Mouse (Mus musculus) forebrain, embryonic 11.5 days (tissue): Measurements from ENCODE around the gene Lep. TPM values are rescaled to one million over a fixed set of nuclear protein-coding genes. Genes with fewer than 3 reads are reported as not detected.

Source experiments
- ATAC-seq: fragments of 200-750 bp; cut with Nextera tagmentation; replicated peaks from 2 replicates; pipeline ENCODE4 v1.8.0; 2017; ENCODE audit warnings: moderate TSS enrichment; ENCODE audit not compliant: low FRiP score
- DNase-seq: peaks from one replicate; pipeline ENCODE4 v3.0.0-alpha.2; 2017; ENCODE audit warnings: low spot score
- H3K27ac ChIP-seq: fragments of 300-500 bp; sonication (generic); 2 replicates; pipeline ENCODE4 v1.5.1; 2014; ENCODE audit warnings: low read depth, low read length
- H3K27me3 ChIP-seq: fragments of 300-500 bp; sonication (generic); 2 replicates; pipeline ENCODE4 v1.6.1; 2014; ENCODE audit warnings: mild to moderate bottlenecking, low read length, mixed read lengths; ENCODE audit not compliant: control insufficient read depth, insufficient read depth
- H3K36me3 ChIP-seq: fragments of 300-500 bp; sonication (generic); 2 replicates; pipeline ENCODE4 v1.6.1; 2014; ENCODE audit warnings: mild to moderate bottlenecking, low read length, moderate library complexity, mixed read lengths; ENCODE audit not compliant: control insufficient read depth, insufficient read depth
- H3K4me1 ChIP-seq: fragments of 300-500 bp; sonication (generic); replicated peaks from 2 replicates; pipeline ENCODE4 v1.6.1; 2014; ENCODE audit warnings: low read length, mixed read lengths; ENCODE audit not compliant: control insufficient read depth, insufficient read depth
- H3K4me2 ChIP-seq: fragments of 300-500 bp; sonication (generic); 2 replicates; pipeline ENCODE4 v1.6.1; 2014; ENCODE audit warnings: low read depth, mild to moderate bottlenecking, low read length, moderate library complexity, mixed read lengths; ENCODE audit not compliant: severe bottlenecking
- H3K4me3 ChIP-seq: fragments of 300-500 bp; sonication (generic); 2 replicates; pipeline ENCODE4 v1.5.1; 2014; ENCODE audit warnings: low read depth, low read length
- H3K9ac ChIP-seq: fragments of 300-500 bp; sonication (generic); 2 replicates; pipeline ENCODE4 v1.6.1; 2014; ENCODE audit warnings: low read length
- H3K9me3 ChIP-seq: fragments of 300-500 bp; sonication (generic); 2 replicates; pipeline ENCODE4 v1.6.1; 2016; ENCODE audit warnings: low read length, mixed read lengths; ENCODE audit not compliant: control insufficient read depth
- WGBS: fragments of 180-500 bp; shearing (Covaris S2); extraction: QIAGEN DNeasy Blood & Tissue Kit; methylation state at CpG from one replicate; pipeline ENCODE4 v1.1.7; 2014; 5-methylcytosine and 5-hydroxymethylcytosine counted together
- polyA plus RNA-seq: library from polyadenylated mRNA; unstranded; fragments of >200 nt; fragmentation: Nextera tagmentation; extraction: Ambion mirVana; gene quantifications from 2 replicates; pipeline ENCODE4 v1.2.1, GENCODE M21; 2014

The Lep gene
- polyA plus RNA-seq, 1 experiment from 2014 or later, result not detected

- no peak for ATAC-seq
- H3K27me3 ChIP-seq, result no peaks in the 10 kb centered on the region
- no peak overlapping the region for H3K9ac ChIP-seq
- H3K9me3 ChIP-seq, result no peaks in the 10 kb centered on the region
- WGBS, result 86% methylated on average over 8 of the region's 8 CpGs
- no peak overlapping the region for H3K27ac ChIP-seq
- no peaks in the 10 kb centered on the region for H3K36me3 ChIP-seq
- H3K4me3 ChIP-seq, result no peak overlapping the region
- no peak overlapping the region for H3K4me2 ChIP-seq
- no peaks in the 10 kb centered on the region for H3K4me1 ChIP-seq
- no peak for DNase-seq
Observed at GRCm38 (mm10) chr6:29066389-29066790, 6.4 kb downstream of the Lep start.

GRCm38 (mm10) chr6:29072258-29072657 is 12.2 kb downstream of the Lep start:
- no peak overlapping the region for H3K4me2 ChIP-seq
- no peaks in the 10 kb centered on the region for H3K4me1 ChIP-seq
- H3K36me3 ChIP-seq, result no peaks in the 10 kb centered on the region
- H3K27me3 ChIP-seq, result no peaks in the 10 kb centered on the region
- no peak overlapping the region for H3K4me3 ChIP-seq
- no peaks in the 10 kb centered on the region for H3K9me3 ChIP-seq
- no peak for ATAC-seq
- 85% methylated on average over 4 of the region's 4 CpGs for WGBS
- H3K27ac ChIP-seq, result no peak overlapping the region
- no peak overlapping the region for H3K9ac ChIP-seq
- no peak for DNase-seq

GRCm38 (mm10) chr6:29073462-29074132 is 13.6 kb downstream of the Lep start:
- no peak overlapping the region for H3K4me3 ChIP-seq
- no peaks in the 10 kb centered on the region for H3K36me3 ChIP-seq
- ATAC-seq (no peak), DNase-seq (no peak)
- no peak overlapping the region for H3K4me2 ChIP-seq
- no peaks in the 10 kb centered on the region for H3K27me3 ChIP-seq
- no peaks in the 10 kb centered on the region for H3K4me1 ChIP-seq
- H3K9me3 ChIP-seq, result no peaks in the 10 kb centered on the region
- 75% methylated on average over 11 of the region's 11 CpGs for WGBS
- H3K9ac ChIP-seq, result no peak overlapping the region
- H3K27ac ChIP-seq, result no peak overlapping the region

- ATAC-seq (no peak), DNase-seq (no peak)
- H3K4me2 ChIP-seq, result no peak overlapping the region
- H3K36me3 ChIP-seq, result no peaks in the 10 kb centered on the region
- H3K9ac ChIP-seq, result no peak overlapping the region
- H3K4me3 ChIP-seq, result no peak overlapping the region
- no peaks in the 10 kb centered on the region for H3K4me1 ChIP-seq
- H3K27ac ChIP-seq, result no peak overlapping the region
- no peaks in the 10 kb centered on the region for H3K27me3 ChIP-seq
- H3K9me3 ChIP-seq, result no peaks in the 10 kb centered on the region
Observed at GRCm38 (mm10) chr6:29074133-29074469, 14.1 kb downstream of the Lep start.

GRCm38 (mm10) chr6:29079291-29079690 is 19.3 kb downstream of the Lep start:
- Histone ChIP-seq H3K4me3 (no peak overlapping the region), H3K4me2 (no peak overlapping the region), H3K27me3 (no peaks in the 10 kb centered on the region), H3K27ac (no peak overlapping the region), H3K36me3 (no peaks in the 10 kb centered on the region), H3K4me1 (no peaks in the 10 kb centered on the region; the same call in 1 of the 2 replicates), H3K9ac (no peak overlapping the region), H3K9me3 (no peaks in the 10 kb centered on the region)
- ATAC-seq (no peak), DNase-seq (no peak)
- WGBS, result 73% methylated on average over 4 of the region's 4 CpGs

- Histone ChIP-seq H3K9me3 (no peaks in the 10 kb centered on the region), H3K27ac (no peak overlapping the region), H3K4me1 (no peaks in the 10 kb centered on the region; the same call in 1 of the 2 replicates), H3K9ac (no peak overlapping the region), H3K4me3 (no peak overlapping the region), H3K27me3 (no peaks in the 10 kb centered on the region), H3K4me2 (no peak overlapping the region), H3K36me3 (no peaks in the 10 kb centered on the region)
- ATAC-seq, result no peak
- WGBS, result 79% methylated on average over 10 of the region's 10 CpGs
- no peak for DNase-seq
Observed at GRCm38 (mm10) chr6:29081826-29082363, 21.9 kb downstream of the Lep start.

GRCm38 (mm10) chr6:29082776-29083354 is 22.8 kb downstream of the Lep start:
- 49% methylated on average over 9 of the region's 9 CpGs for WGBS
- H3K9ac ChIP-seq, result no peak overlapping the region
- no peaks in the 10 kb centered on the region; the same call in 1 of the 2 replicates for H3K4me1 ChIP-seq
- H3K27me3 ChIP-seq, result no peaks in the 10 kb centered on the region
- no peaks in the 10 kb centered on the region for H3K36me3 ChIP-seq
- ATAC-seq (no peak), DNase-seq (no peak)
- H3K4me2 ChIP-seq, result no peak overlapping the region
- no peak overlapping the region for H3K4me3 ChIP-seq
- no peak overlapping the region for H3K27ac ChIP-seq
- H3K9me3 ChIP-seq, result no peaks in the 10 kb centered on the region

GRCm38 (mm10) chr6:29084401-29084800 is 24.4 kb downstream of the Lep start:
- H3K27me3 ChIP-seq, result no peaks in the 10 kb centered on the region
- H3K36me3 ChIP-seq, result no peaks in the 10 kb centered on the region
- 67% methylated on average over 7 of the region's 7 CpGs for WGBS
- no peak for DNase-seq
- H3K4me2 ChIP-seq, result no peak overlapping the region
- no peaks in the 10 kb centered on the region; the same call in 1 of the 2 replicates for H3K4me1 ChIP-seq
- H3K9me3 ChIP-seq, result no peaks in the 10 kb centered on the region
- H3K4me3 ChIP-seq, result no peak overlapping the region
- ATAC-seq, result no peak
- H3K9ac ChIP-seq, result no peak overlapping the region
- no peak overlapping the region for H3K27ac ChIP-seq
